Mouse (Mus musculus): Measurements from ENCODE around the gene Arl4c. TPM values are rescaled to one million over a fixed set of nuclear protein-coding genes. Genes with fewer than 3 reads are reported as not detected.

The Arl4c gene
- 29.1 and 30.6 TPM in 2 replicates for polyA plus RNA-seq (2015; fragmentation: Nextera tagmentation; extraction: Ambion mirVana)

DNA sequence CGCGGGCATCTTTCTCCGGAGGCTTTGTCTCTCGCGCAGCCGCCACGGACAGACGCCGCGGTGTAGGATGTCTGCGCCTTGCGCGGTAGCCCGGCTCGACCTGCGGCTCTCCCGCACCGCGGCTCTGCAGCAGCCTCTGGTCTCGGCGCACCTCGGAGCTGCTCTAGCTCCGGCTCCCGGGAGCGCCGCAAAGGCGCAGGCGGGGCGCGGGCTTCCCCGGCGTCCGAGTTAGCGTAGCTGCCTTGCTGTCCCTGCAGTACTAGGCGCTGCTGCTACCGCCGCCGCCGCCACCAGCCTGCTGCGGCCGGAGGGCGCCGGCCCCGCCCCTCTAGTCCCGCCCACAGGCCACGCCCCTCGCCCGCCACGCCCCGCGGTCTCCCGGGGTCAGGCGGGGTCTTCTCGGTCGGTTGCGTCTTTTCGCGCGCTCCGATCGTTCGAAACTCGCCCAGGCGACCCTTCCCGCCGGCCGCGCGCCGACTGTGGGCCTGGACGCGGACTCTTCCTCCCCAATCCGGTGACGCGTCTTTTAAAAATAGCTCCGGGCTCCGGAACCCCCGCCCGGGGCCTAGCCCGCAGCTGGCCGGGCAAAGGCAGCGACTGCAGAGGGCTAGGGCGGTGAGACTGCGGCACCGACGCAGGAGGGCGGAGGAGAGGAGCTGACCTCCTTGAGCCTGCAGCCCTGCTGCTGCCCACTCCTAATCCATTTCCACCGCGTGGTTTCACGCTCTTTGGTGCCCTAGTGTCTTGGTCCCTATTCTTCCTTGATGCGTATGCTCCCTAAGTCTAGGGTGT is at the start of gene Arl4c:
Gene Arl4c, minus strand, starts transcription at position 352 of the 792 bp plus-strand sequence.
- peak; percentile 87 for DNase-seq (ENCODE audit: low spot score)
- Histone ChIP-seq H3K4me3 (replicated peaks; ENCODE audit: low read depth, low read length) (peak within 1 kb of the TSS; percentile 81), H3K4me2 (ENCODE audit: low read length) (peak within 1 kb of the TSS; percentile 80), H3K27ac (peak within 1 kb of the TSS; percentile 95), H3K27me3 (ENCODE audit: insufficient read depth, low read length) (no peaks in the 10 kb centered on the region), H3K9ac (ENCODE audit: low read depth, low read length) (peak within 1 kb of the TSS; percentile 87), H3K9me3 (replicated peaks; ENCODE audit: low read length) (no peaks in the 10 kb centered on the region), H3K4me1 (replicated peaks; ENCODE audit: insufficient read depth, low read length) (no peaks in the 10 kb centered on the region), H3K36me3 (ENCODE audit: insufficient read depth, low read length) (no peaks in the 10 kb centered on the region)
- under 1% methylated on average over 89 of the region's 91 CpGs for WGBS
- TF ChIP-seq CTCF (IDR thresholded peaks at IDR 0.05; ENCODE audit: low read depth) = 0 out of 2 replicates have a peak, but pooled peaks have one; percentile 0
- peak; percentile 85 for ATAC-seq (replicated peaks; ENCODE audit: low FRiP score, low read depth)

DNA sequence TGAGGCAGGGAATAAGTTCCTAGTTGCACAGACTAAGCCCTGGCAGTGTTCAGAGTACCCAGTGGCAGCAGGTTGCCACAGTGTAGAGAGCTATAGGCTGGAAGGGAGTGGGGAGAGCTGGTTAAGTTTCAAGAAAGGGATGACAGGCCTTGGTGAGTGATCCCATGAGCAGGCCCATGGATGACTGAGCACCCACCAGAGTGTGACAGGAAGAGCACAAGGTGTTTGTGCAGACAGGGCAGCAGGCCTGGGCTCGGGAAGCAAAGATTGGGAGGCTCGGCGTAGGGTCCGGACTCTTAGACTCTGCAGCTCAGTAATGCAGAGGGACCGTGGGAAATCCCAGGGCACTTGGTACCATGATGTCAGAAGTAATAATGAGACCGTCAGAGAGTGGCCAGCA is 49.3 kb upstream of the Arl4c start:
- DNase-seq (ENCODE audit: low spot score) = peak; percentile 74
- Histone ChIP-seq H3K4me2 (ENCODE audit: low read length) (no peak overlapping the region), H3K4me1 (replicated peaks; ENCODE audit: insufficient read depth, low read length) (peaks cover 6% of the 10 kb centered on the region; the same call in 1 of the 2 replicates), H3K4me3 (replicated peaks; ENCODE audit: low read depth, low read length) (no peak overlapping the region), H3K36me3 (ENCODE audit: insufficient read depth, low read length) (no peaks in the 10 kb centered on the region), H3K27ac (peak overlapping the region; percentile 19; the same call in 1 of the 2 replicates), H3K27me3 (ENCODE audit: insufficient read depth, low read length) (no peaks in the 10 kb centered on the region), H3K9ac (ENCODE audit: low read depth, low read length) (no peak overlapping the region), H3K9me3 (replicated peaks; ENCODE audit: low read length) (no peaks in the 10 kb centered on the region)
- TF ChIP-seq CTCF (IDR thresholded peaks at IDR 0.05; ENCODE audit: low read depth) = no peak
- peak; percentile 90 for ATAC-seq (replicated peaks; ENCODE audit: low FRiP score, low read depth)
- 58% methylated on average over 6 of the region's 6 CpGs for WGBS

DNA sequence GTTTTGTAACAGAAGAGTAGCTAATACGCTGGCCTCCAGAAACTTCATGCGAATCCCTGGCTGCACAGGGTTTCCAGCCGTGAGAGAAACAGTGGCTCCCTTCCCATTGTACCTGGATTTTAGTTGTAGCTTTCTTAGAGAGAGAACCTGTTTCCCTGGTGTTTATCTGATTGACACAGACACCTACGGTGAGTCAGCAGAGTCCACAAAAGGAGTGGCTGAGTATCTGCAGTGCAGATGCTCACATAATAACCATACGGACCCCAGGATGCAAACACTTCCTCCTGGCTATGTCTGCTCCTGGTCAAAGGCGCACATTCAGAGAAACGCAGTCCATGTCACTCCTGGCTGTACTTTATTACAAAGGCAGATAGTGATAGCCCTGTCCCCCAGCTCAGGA is 48.6 kb upstream of the Arl4c start:
- Histone ChIP-seq H3K9ac (ENCODE audit: low read depth, low read length) (no peak overlapping the region), H3K4me3 (replicated peaks; ENCODE audit: low read depth, low read length) (no peak overlapping the region), H3K4me1 (replicated peaks; ENCODE audit: insufficient read depth, low read length) (peaks cover 6% of the 10 kb centered on the region; the same call in 1 of the 2 replicates), H3K36me3 (ENCODE audit: insufficient read depth, low read length) (no peaks in the 10 kb centered on the region), H3K27ac (peak overlapping the region; percentile 19; the same call in 1 of the 2 replicates), H3K4me2 (ENCODE audit: low read length) (no peak overlapping the region), H3K9me3 (replicated peaks; ENCODE audit: low read length) (no peaks in the 10 kb centered on the region), H3K27me3 (ENCODE audit: insufficient read depth, low read length) (no peaks in the 10 kb centered on the region)
- no peak for ATAC-seq (replicated peaks; ENCODE audit: low FRiP score, low read depth)
- WGBS = 71% methylated on average over 7 of the region's 7 CpGs
- DNase-seq (ENCODE audit: low spot score) = no peak
- no peak for TF ChIP-seq CTCF (IDR thresholded peaks at IDR 0.05; ENCODE audit: low read depth)

DNA sequence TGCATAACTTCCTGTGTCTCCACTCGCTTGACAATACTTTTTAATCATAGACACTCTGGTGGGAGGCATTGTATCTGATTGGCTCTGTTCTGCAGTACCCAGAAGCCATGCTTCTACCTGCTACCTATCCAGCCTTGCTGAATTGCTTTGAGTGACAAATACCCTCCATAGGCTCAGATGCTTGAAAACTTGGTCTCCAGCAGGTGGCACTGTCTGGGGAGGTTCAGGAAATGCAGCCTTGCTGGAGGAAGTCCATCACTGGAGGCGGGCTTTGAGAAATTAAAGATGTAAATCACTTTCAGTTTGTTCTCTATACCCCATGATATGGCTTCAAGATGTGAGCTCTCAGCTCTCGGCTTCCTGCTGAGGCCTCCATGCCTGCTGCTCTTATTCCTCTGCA is 48.1 kb upstream of the Arl4c start:
- Histone ChIP-seq H3K27ac (no peak overlapping the region), H3K36me3 (ENCODE audit: insufficient read depth, low read length) (no peaks in the 10 kb centered on the region), H3K9ac (ENCODE audit: low read depth, low read length) (no peak overlapping the region), H3K4me3 (replicated peaks; ENCODE audit: low read depth, low read length) (no peak overlapping the region), H3K4me1 (replicated peaks; ENCODE audit: insufficient read depth, low read length) (peaks cover 6% of the 10 kb centered on the region; the same call in 1 of the 2 replicates), H3K9me3 (replicated peaks; ENCODE audit: low read length) (no peaks in the 10 kb centered on the region), H3K27me3 (ENCODE audit: insufficient read depth, low read length) (no peaks in the 10 kb centered on the region), H3K4me2 (ENCODE audit: low read length) (no peak overlapping the region)
- DNase-seq (ENCODE audit: low spot score) (peak; percentile 55), ATAC-seq (replicated peaks; ENCODE audit: low FRiP score, low read depth) (no peak)
- TF ChIP-seq CTCF (IDR thresholded peaks at IDR 0.05; ENCODE audit: low read depth) = peak; percentile 72
- WGBS = 92% methylated on average over 3 of the region's 3 CpGs

DNA sequence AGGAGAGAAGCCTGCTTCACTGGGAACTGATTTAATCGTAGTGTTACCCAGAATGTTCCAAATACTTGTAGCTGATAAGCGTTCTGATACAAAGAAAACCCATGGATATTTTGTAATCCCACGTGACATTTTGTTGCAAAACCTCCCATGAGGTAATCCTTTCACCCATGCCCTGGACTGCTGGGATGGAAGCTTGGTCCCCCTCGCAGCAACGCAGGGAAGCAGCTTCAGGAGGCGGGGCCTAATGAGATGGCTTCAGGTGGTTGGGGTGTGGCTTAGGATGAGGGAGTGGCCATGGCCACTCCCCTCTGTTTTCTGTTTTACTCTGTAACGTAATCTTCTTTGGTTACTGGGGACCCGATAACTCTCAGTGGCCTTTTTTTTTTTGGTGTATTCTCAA is 47.1 kb upstream of the Arl4c start:
- Histone ChIP-seq H3K4me1 (replicated peaks; ENCODE audit: insufficient read depth, low read length) (peaks cover 6% of the 10 kb centered on the region; the same call in 1 of the 2 replicates), H3K9me3 (replicated peaks; ENCODE audit: low read length) (no peaks in the 10 kb centered on the region), H3K27me3 (ENCODE audit: insufficient read depth, low read length) (no peaks in the 10 kb centered on the region), H3K9ac (ENCODE audit: low read depth, low read length) (no peak overlapping the region), H3K36me3 (ENCODE audit: insufficient read depth, low read length) (no peaks in the 10 kb centered on the region), H3K27ac (no peak overlapping the region), H3K4me2 (ENCODE audit: low read length) (no peak overlapping the region), H3K4me3 (replicated peaks; ENCODE audit: low read depth, low read length) (no peak overlapping the region)
- WGBS = 67% methylated on average over 8 of the region's 8 CpGs
- DNase-seq (ENCODE audit: low spot score) = no peak
- TF ChIP-seq CTCF (IDR thresholded peaks at IDR 0.05; ENCODE audit: low read depth) = no peak
- no peak for ATAC-seq (replicated peaks; ENCODE audit: low FRiP score, low read depth)

DNA sequence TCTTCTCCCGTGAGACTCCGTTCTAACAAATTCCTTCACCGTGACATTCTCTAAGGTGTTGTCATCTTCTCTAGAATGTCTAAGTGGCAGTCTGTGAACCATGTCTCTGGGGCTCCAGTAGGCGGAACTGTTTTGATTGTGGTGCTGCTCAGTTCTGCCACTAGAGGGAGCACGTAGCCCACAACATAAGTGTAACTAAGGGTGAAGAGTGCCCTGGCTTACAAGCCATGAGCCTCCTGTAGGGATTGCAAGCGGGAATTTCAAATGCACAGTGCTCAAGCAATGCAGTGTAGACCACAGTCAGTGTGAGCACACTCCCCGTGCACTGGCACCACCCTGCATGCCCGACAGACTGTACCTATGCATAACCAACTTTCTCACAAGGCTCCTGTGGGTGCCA is 43.2 kb upstream of the Arl4c start:
- TF ChIP-seq CTCF (IDR thresholded peaks at IDR 0.05; ENCODE audit: low read depth) = peak; percentile 98
- no peak overlapping the region for H3K27ac ChIP-seq
- 4% methylated on average over 8 of the region's 8 CpGs for WGBS

More for the DNA sequence above, 43.2 kb upstream of the Arl4c start:
- ATAC-seq (replicated peaks; ENCODE audit: low FRiP score, low read depth) (peak; percentile 64), DNase-seq (ENCODE audit: low spot score) (peak; percentile 95)
- no peaks in the 10 kb centered on the region for H3K27me3 ChIP-seq (ENCODE audit: insufficient read depth, low read length)
- H3K9ac ChIP-seq (ENCODE audit: low read depth, low read length) = no peak overlapping the region
- H3K4me2 ChIP-seq (ENCODE audit: low read length) = no peak overlapping the region
- H3K4me1 ChIP-seq (replicated peaks; ENCODE audit: insufficient read depth, low read length) = no peaks in the 10 kb centered on the region
- H3K4me3 ChIP-seq (replicated peaks; ENCODE audit: low read depth, low read length) = no peak overlapping the region
- H3K9me3 ChIP-seq (replicated peaks; ENCODE audit: low read length) = no peaks in the 10 kb centered on the region
- H3K36me3 ChIP-seq (ENCODE audit: insufficient read depth, low read length) = no peaks in the 10 kb centered on the region

All from kidney, postnatal 0 days (tissue).